Mouse (Mus musculus) ES-E14 (cell line): ENCODE measurements around the gene Galns. TPM values are rescaled to one million over a fixed set of nuclear protein-coding genes. Genes with fewer than 3 reads are reported as not detected.

Experiments used
- DNase-seq: peaks from one replicate; pipeline ENCODE4 v3.0.0-alpha.2; 2013; ENCODE audit warnings: low read depth, low spot score
- H3K27ac ChIP-seq: 2 replicates; pipeline ENCODE4 v1.5.1; 2012; ENCODE audit warnings: low read depth, mild to moderate bottlenecking, low read length, moderate library complexity, mixed read lengths; ENCODE audit not compliant: poor library complexity, insufficient read depth, severe bottlenecking
- H3K36me3 ChIP-seq: 2 replicates; pipeline ENCODE4 v1.6.1; 2012; ENCODE audit warnings: mild to moderate bottlenecking, low read length, moderate library complexity, mixed read lengths; ENCODE audit not compliant: control insufficient read depth, poor library complexity, insufficient read depth, severe bottlenecking
- H3K4me1 ChIP-seq, 2 experiments: fragments of 150-350 bp in 1 of 2; sonication (generic) in 1 of 2; 2 replicates each; pipeline ENCODE4 v1.6.1; 2012; ENCODE audit warnings: low read length in 2 of 2, mild to moderate bottlenecking in 1 of 2, mixed read lengths in 1 of 2; ENCODE audit not compliant: control insufficient read depth in 2 of 2, insufficient read depth in 2 of 2, poor library complexity in 1 of 2
- H3K4me3 ChIP-seq, 2 experiments: fragments of 150-350 bp in 1 of 2; sonication (generic) in 1 of 2; 2 replicates each; pipeline ENCODE4 v1.5.1; 2012; ENCODE audit warnings: low read length in 2 of 2, low read depth in 1 of 2, mild to moderate bottlenecking in 1 of 2, mixed read lengths in 1 of 2; ENCODE audit not compliant: insufficient read depth in 1 of 2, poor library complexity in 1 of 2, severe bottlenecking in 1 of 2
- H3K9ac ChIP-seq: 2 replicates; pipeline ENCODE4 v1.6.1; 2012; ENCODE audit warnings: low read depth, mild to moderate bottlenecking, low read length, mixed read lengths; ENCODE audit not compliant: poor library complexity, insufficient read depth, severe bottlenecking
- H3K9me3 ChIP-seq: fragments of 150-350 bp; sonication (generic); 2 replicates; pipeline ENCODE4 v1.6.1; 2012; ENCODE audit warnings: low read depth, mild to moderate bottlenecking, low read length; ENCODE audit not compliant: control insufficient read depth, insufficient read depth
- CHD2 ChIP-seq: IDR thresholded peaks from 2 replicates; pipeline ENCODE4 v1.6.1; 2014; ENCODE audit warnings: mild to moderate bottlenecking, low read depth, low read length, inconsistent platforms
- HCFC1 ChIP-seq: IDR thresholded peaks from 2 replicates; pipeline ENCODE4 v1.6.1; 2012; ENCODE audit warnings: low read length, inconsistent platforms, borderline replicate concordance; ENCODE audit not compliant: insufficient read depth
- MAFK ChIP-seq: IDR thresholded peaks from 2 replicates; pipeline ENCODE4 v1.6.1; 2014; ENCODE audit warnings: mild to moderate bottlenecking, low read depth, low read length, inconsistent platforms; ENCODE audit not compliant: insufficient read depth
- ZC3H11A ChIP-seq: IDR thresholded peaks from 2 replicates; pipeline ENCODE4 v1.6.1; 2012; ENCODE audit warnings: low read depth, mild to moderate bottlenecking, inconsistent platforms, low read length, borderline replicate concordance
- ZNF384 ChIP-seq: IDR thresholded peaks from 2 replicates; pipeline ENCODE4 v1.6.1; 2012; ENCODE audit warnings: low read depth, low read length, inconsistent platforms
- in situ Hi-C, 2 experiments: fragments of 600-800 bp; cut with MboI; formaldehyde crosslinking; loops; one replicate each; pipeline ENCODE4 v1.15.1; 2025; ENCODE audit warnings: low sequenced_read_pairs in 2 of 2, inconsistent platforms in 1 of 2; ENCODE audit not compliant: unreplicated experiment in 2 of 2
- total RNA-seq: library from RNA; depleted of rRNA; stranded (reverse); fragments of 300-350 nt; gene quantifications from 2 replicates; pipeline ENCODE4 v1.2.3, GENCODE M21; 2012

Gene Galns
- total RNA-seq, 1 experiment = 9.2 TPM

GRCm38 (mm10) chr8:122630696-122631095 is 19.4 kb upstream of the Galns start:
- H3K36me3 ChIP-seq = no peaks in the 10 kb centered on the region
- in situ Hi-C loops = no loop called here
- peak overlapping the region; percentile 63 to 66 for H3K4me3 ChIP-seq
- peak overlapping the region; percentile 50 for H3K9ac ChIP-seq
- DNase-seq = no peak
- TF ChIP-seq ZNF384 (no peak), CHD2 (no peak), MAFK (no peak), HCFC1 (no peak), ZC3H11A (no peak)
- peaks cover 0 to 6% of the 10 kb centered on the region in 2 experiments; a peak in 1 of 4 replicates for H3K4me1 ChIP-seq
- no peaks in the 10 kb centered on the region for H3K9me3 ChIP-seq
- H3K27ac ChIP-seq = no peak overlapping the region

GRCm38 (mm10) chr8:122629388-122629787 is 18.1 kb upstream of the Galns start:
- in situ Hi-C loops = no loop called here
- H3K36me3 ChIP-seq = no peaks in the 10 kb centered on the region
- TF ChIP-seq ZNF384 (no peak), ZC3H11A (no peak), HCFC1 (no peak), CHD2 (no peak)
- H3K4me1 ChIP-seq = peaks cover 0 to 4% of the 10 kb centered on the region in 2 experiments; a peak in 1 of 4 replicates
- H3K27ac ChIP-seq = no peak overlapping the region
- H3K9me3 ChIP-seq = no peaks in the 10 kb centered on the region
- H3K4me3 ChIP-seq = no peak overlapping the region
- DNase-seq = no peak
- no peak overlapping the region for H3K9ac ChIP-seq

GRCm38 (mm10) chr8:122626896-122627295 is 15.6 kb upstream of the Galns start:
- no peak overlapping the region for H3K27ac ChIP-seq
- H3K4me3 ChIP-seq = no peak overlapping the region
- H3K9ac ChIP-seq = no peak overlapping the region
- TF ChIP-seq ZNF384 (no peak), HCFC1 (no peak), MAFK (no peak), CHD2 (no peak), ZC3H11A (no peak)
- no peaks in the 10 kb centered on the region for H3K36me3 ChIP-seq
- DNase-seq = no peak
- H3K9me3 ChIP-seq = no peaks in the 10 kb centered on the region
- H3K4me1 ChIP-seq = peaks cover 0 to 4% of the 10 kb centered on the region in 2 experiments; a peak in 1 of 4 replicates
- in situ Hi-C loops = no loop called here

GRCm38 (mm10) chr8:122625811-122626210 is 14.5 kb upstream of the Galns start:
- Histone ChIP-seq H3K36me3 (no peaks in the 10 kb centered on the region), H3K9me3 (no peaks in the 10 kb centered on the region), H3K27ac (no peak overlapping the region), H3K9ac (no peak overlapping the region), H3K4me3 (no peak overlapping the region), H3K4me1 (peaks cover 0 to 4% of the 10 kb centered on the region in 2 experiments; a peak in 1 of 4 replicates)
- TF ChIP-seq HCFC1 = no peak
- TF ChIP-seq ZC3H11A = no peak
- no peak for TF ChIP-seq MAFK
- DNase-seq = no peak
- in situ Hi-C loops = no loop called here

GRCm38 (mm10) chr8:122624653-122625052 is 13.4 kb upstream of the Galns start:
- in situ Hi-C loops = no loop called here
- H3K4me1 ChIP-seq = peaks cover 0 to 2% of the 10 kb centered on the region in 2 experiments; a peak in 1 of 4 replicates
- H3K27ac ChIP-seq = no peak overlapping the region
- TF ChIP-seq ZNF384 = no peak
- TF ChIP-seq HCFC1 = no peak
- TF ChIP-seq CHD2 = no peak
- TF ChIP-seq ZC3H11A = no peak
- no peak for TF ChIP-seq MAFK
- no peak overlapping the region for H3K4me3 ChIP-seq
- H3K9me3 ChIP-seq = no peaks in the 10 kb centered on the region
- no peak for DNase-seq
- no peak overlapping the region for H3K9ac ChIP-seq
- H3K36me3 ChIP-seq = no peaks in the 10 kb centered on the region
